Mouse (Mus musculus) inflammation-experienced regulatory T-cells (primary cell): ENCODE results near the gene Rhox3e. TPM values are rescaled to one million over a fixed set of nuclear protein-coding genes. Genes with fewer than 3 reads are reported as not detected.

Source experiments
- polyA plus RNA-seq, 2 experiments: library from polyadenylated mRNA; unstranded; fragments of 100-300 nt; shearing (Covaris generic); gene quantifications; one replicate each; pipeline ENCODE4 v1.2.1; 2017

Rhox3e gene
- not detected for polyA plus RNA-seq

DNA sequence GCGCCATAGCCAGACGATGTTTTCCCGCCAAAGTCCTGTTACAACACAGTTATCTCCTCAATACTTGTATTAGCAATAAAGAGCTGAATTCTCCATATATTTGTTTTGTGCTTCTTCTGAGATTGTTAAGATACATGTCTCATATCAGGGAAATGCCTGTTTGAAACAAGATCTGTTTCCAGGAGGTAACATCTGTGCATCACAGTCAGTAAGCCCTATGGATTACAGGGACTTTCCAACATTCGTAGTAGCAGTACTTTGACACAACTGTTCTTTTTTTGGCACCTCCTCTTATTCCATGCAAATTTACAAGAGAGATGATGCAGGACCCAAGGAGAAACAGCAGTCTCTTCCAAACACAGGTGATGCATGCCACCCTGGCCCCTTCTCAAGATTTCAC is at the start of gene Rhox3e:
Rhox3e (plus strand) TSS at position 301 of the 400 bp plus-strand sequence.

DNA sequence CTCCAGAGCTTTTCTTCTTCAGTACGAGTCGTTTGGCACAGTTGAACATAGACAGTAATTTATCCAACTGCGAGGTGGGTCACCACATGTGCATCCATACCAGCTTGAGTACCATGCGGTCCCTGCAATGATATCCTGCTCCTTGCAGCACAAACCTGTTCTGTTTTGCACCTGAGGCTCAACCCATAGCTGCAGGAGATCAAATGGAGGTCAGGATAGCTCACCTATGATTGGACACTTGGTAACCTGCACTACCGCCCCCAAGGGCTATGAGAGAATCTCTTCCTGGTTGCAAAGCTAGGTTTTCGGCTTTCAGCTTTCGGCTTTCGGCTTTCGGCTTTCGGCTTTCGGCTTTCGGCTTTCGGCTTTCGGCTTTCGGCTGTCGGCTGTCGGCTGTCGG is 27.8 kb upstream of the Rhox3e start, which contains the start of gene Rhox4d:
Rhox4d (plus strand) TSS at position 301 of the 400 bp plus-strand sequence.

DNA sequence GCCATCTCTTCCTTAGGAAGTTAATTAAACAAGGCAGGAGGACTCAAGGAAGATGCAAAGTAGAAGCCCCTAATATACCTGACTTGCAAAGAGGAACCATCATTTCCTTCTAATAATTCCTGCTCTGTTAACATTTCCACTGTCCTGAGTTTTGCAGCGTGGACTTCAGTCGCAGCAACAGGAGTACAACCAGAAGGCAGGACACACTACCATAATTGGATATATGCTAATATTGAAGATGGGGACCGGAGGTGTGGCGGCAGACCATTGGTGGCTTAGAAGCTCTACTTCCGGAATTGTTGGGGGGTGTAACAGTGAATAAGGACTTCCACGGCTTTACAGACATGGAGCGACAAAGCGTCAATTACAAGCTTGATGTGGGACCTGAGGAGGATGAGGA is 11.7 kb upstream of the Rhox3e start, which contains the start of gene Rhox2e:
Rhox2e (plus strand) TSS at position 301 of the 400 bp plus-strand sequence.

DNA sequence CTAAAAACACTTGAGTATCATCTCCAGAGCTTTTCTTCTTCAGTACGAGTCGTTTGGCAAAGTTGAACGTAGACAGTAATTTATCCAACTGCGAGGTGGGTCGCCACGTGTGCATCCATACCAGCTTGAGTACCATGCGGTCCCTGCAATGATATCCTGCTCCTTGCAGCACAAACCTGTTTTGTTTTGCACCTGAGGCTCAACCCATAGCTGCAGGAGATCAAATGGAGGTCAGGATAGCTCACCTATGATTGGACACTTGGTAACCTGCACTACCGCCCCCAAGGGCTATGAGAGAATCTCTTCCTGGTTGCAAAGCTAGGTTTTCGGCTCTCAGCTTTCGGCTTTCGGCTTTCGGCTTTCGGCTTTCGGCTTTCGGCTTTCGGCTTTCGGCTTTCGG is 15.3 kb downstream of the Rhox3e start, which contains the start of gene Rhox4e:
Rhox4e (plus strand) TSS at position 301 of the 400 bp plus-strand sequence.

DNA sequence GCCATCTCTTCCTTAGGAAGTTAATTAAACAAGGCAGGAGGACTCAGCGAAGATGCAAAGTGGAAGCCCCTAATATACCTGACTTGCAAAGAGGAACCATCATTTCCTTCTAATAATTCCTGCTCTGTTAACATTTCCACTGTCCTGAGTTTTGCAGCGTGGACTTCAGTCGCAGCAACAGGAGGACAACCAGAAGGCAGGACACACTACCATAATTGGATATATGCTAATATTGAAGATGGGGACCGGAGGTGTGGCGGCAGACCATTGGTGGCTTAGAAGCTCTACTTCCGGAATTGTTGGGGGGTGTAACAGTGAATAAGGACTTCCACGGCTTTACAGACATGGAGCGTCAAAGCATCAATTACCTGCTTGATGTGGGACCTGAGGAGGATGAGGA is 29.3 kb downstream of the Rhox3e start, which contains the start of gene Rhox2f:
Rhox2f (plus strand) TSS at position 301 of the 400 bp plus-strand sequence.

DNA sequence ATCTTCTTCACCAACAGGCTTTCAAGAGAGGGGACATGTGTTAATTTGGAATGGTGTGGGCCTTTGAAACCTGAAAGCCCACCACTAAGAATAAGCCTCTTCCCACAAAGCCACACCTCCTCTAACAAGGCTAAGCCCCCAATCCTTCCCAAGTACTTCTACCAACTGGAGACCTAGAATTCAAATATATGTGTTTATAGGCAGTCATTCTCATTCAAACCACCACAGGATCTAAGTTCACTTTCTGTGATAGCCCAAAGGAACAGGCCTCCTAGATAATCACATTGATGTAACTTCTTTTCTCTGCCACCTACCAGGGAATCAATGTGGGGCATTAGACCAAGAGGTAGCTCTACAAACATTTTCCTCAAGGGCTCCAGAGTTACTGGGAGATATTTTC is 38.9 kb downstream of the Rhox3e start, which contains the start of gene Rhox3f:
Rhox3f (plus strand) TSS at position 301 of the 400 bp plus-strand sequence.

Other genes with a start within 250 kb of the Rhox3e start
- not detected for gene Rhox3a2, start 162.0 kb upstream of the Rhox3e start, polyA plus RNA-seq
- under 1 TPM in 1 of 2 experiments, not detected in 1; 0.71 TPM for gene Rhox4a2, start 151.2 kb upstream of the Rhox3e start, polyA plus RNA-seq
- gene Rhox2b, start 130.0 kb upstream of the Rhox3e start, polyA plus RNA-seq: not detected
- gene Rhox4b, start 109.5 kb upstream of the Rhox3e start, polyA plus RNA-seq: 1 to 10 TPM in 1 of 2 experiments, not detected in 1; 1.8 TPM
- not detected for gene Rhox2c, start 88.3 kb upstream of the Rhox3e start, polyA plus RNA-seq
- 1 to 10 TPM in 1 of 2 experiments, not detected in 1; 1.5 TPM for gene Rhox3c, start 83.4 kb upstream of the Rhox3e start, polyA plus RNA-seq
- gene Rhox4c, start 61.7 kb upstream of the Rhox3e start, polyA plus RNA-seq: under 1 TPM in 1 of 2 experiments, not detected in 1; 0.10 TPM
- not detected for gene Rhox2d, start 48.6 kb upstream of the Rhox3e start, polyA plus RNA-seq
- gene Rhox4d, start 27.7 kb upstream of the Rhox3e start, polyA plus RNA-seq: under 1 TPM; 0.34 to 0.47 TPM
- not detected for gene Rhox2e, start 11.6 kb upstream of the Rhox3e start, polyA plus RNA-seq
- gene Rhox4e, start 15.4 kb downstream of the Rhox3e start, polyA plus RNA-seq: 1 to 10 TPM in 1 of 2 experiments, under 1 TPM in 1; 0.35 to 2.6 TPM
- gene Rhox2f, start 29.4 kb downstream of the Rhox3e start, polyA plus RNA-seq: not detected
- gene Rhox3f, start 39.0 kb downstream of the Rhox3e start, polyA plus RNA-seq: not detected
- not detected for gene Rhox4f, start 65.7 kb downstream of the Rhox3e start, polyA plus RNA-seq
- gene Rhox3g, start 86.6 kb downstream of the Rhox3e start, polyA plus RNA-seq: not detected
- not detected for gene Rhox2g, start 101.5 kb downstream of the Rhox3e start, polyA plus RNA-seq
- gene Rhox4g, start 109.3 kb downstream of the Rhox3e start, polyA plus RNA-seq: not detected
- gene Rhox3h, start 126.7 kb downstream of the Rhox3e start, polyA plus RNA-seq: not detected
- gene Rhox2h, start 131.3 kb downstream of the Rhox3e start, polyA plus RNA-seq: not detected